Mouse (Mus musculus) cerebellum, adult 2 months (tissue): ENCODE data around the gene Adam26a.
"Not testable (repeated sequence)": the region's sequence is repeated elsewhere in the genome, so short reads cannot be mapped to it uniquely, and the experiment has no call there.

Experiments
- CTCF ChIP-seq: fragments of 200-500 bp; IDR thresholded peaks from 2 replicates; pipeline ENCODE4 v1.5.1; 2011; ENCODE audit warnings: low read depth, mild to moderate bottlenecking, control low read depth, low read length, moderate library complexity, borderline replicate concordance; ENCODE audit not compliant: insufficient read depth
- POLR2A ChIP-seq: fragments of 200-500 bp; IDR thresholded peaks from 2 replicates; pipeline ENCODE4 v1.6.1; 2011; ENCODE audit warnings: low read length, control low read depth, borderline replicate concordance; ENCODE audit not compliant: insufficient read depth

GRCm38 (mm10) chr8:43528006-43528405 is 48.5 kb downstream of the Adam26a start, which contains the start of gene Adam26b:
- not testable (repeated sequence) for TF ChIP-seq POLR2A, CTCF
